Mouse (Mus musculus): ENCODE results near the gene Ybey. TPM values are rescaled to one million over a fixed set of nuclear protein-coding genes. Genes with fewer than 3 reads are reported as not detected.

The Ybey gene
- total RNA-seq, 2 experiments from 2014 or later = 3.9 to 4.6 TPM

DNA sequence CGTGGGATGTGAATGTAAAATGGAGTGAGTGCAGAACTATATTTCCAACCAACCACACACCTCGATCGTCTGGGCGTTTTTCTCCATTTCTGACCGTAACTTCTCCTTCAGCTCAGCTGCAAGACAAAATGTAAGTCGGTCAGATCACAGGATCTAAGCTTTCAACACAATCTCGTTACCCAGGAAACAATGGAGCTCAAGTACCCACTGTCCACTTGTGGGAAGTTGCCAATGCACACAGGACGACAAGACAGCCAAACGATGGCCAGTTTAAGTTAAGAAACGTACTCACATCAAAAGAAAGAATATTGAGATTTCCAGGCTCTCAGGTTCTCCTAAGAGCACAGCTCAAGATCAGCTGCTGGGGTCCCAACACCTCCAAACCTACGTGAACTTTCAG, 35.0 kb downstream of the Ybey start:
- Histone ChIP-seq H3K4me3 (no peak overlapping the region), H3K27ac (no peak overlapping the region)
- DNase-seq (ENCODE audit: low spot score in 2 of 2) = no peak
- no peak for TF ChIP-seq CTCF (conservative IDR thresholded peaks at IDR 0.05)

DNA sequence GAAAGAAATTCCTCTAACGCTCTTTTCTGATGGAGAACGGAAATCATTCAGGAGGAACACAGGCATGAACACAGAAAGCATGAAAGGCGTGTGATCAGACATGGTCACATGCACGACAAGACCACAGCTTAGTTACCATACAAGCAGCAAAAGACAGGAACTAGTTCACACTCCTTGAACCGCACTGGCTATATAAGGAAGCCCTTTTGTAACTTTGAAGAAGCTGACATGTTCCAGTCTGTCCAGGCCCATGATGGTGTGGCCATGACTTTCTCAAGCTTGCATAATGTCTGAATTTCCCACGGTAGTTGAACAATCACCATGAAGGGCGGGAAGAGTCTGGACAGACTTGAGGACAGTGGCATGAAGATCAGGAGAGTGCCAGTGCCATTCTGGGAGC, 43.2 kb downstream of the Ybey start:
- H3K27ac ChIP-seq = no peak overlapping the region
- DNase-seq (ENCODE audit: low spot score in 2 of 2) = no peak
- H3K4me3 ChIP-seq = no peak overlapping the region
- TF ChIP-seq CTCF (conservative IDR thresholded peaks at IDR 0.05) = no peak

DNA sequence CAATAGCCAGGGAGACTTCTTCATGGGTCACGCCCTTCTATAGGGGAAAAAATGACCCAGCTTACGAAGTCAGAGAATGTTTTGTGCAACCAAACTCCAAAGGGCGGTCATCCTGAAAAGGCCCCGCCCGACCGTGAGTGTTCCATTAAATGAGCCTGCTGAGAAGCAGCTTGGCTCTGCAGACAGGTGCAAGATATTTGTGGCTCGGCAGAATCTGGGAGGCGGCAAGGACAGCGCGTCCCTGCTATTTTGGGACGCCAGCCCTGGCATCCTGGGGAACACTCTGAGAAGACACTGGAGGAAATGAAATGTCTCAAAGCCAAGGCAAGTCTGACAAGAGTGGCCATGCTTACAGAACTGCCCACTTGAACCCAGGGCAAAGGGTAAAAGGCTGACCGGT, 52.1 kb downstream of the Ybey start:
- no peak overlapping the region for H3K4me3 ChIP-seq
- peak in 1 of 2 experiments; percentile 41 for DNase-seq (ENCODE audit: low spot score in 2 of 2)
- no peak overlapping the region for H3K27ac ChIP-seq
- no peak for TF ChIP-seq CTCF (conservative IDR thresholded peaks at IDR 0.05)

Other genes starting within 250 kb of the Ybey start
- 10 to 100 TPM; 72.2 to 75.3 TPM for gene Prmt2, start 231.2 kb downstream of the Ybey start, total RNA-seq (2021)
- 100 to 1,000 TPM; 118 to 128 TPM for gene S100b, start 215.3 kb downstream of the Ybey start, total RNA-seq (2021)
- gene Dip2a, start 123.8 kb downstream of the Ybey start, total RNA-seq (2021) = 10 to 100 TPM; 50.9 to 51.0 TPM
- not detected for gene AC141477.1, start 28.7 kb downstream of the Ybey start, total RNA-seq (2021)
- 10 to 100 TPM; 23.1 TPM for gene Pcnt, start 26.3 kb downstream of the Ybey start, total RNA-seq (2021)
- not detected for gene 2610028H24Rik, start 20.0 kb downstream of the Ybey start, total RNA-seq (2021)
- 10 to 100 TPM; 51.2 to 53.7 TPM for gene Mcm3ap, start 187 bp downstream of the Ybey start, total RNA-seq (2021)
- gene Lss, start 62.5 kb upstream of the Ybey start, total RNA-seq (2021) = 10 to 100 TPM; 40.7 to 43.1 TPM
- gene Spatc1l, start 93.2 kb upstream of the Ybey start, total RNA-seq (2021) = not detected
- not detected for gene Ftcd, start 106.5 kb upstream of the Ybey start, total RNA-seq (2021)
- gene Col6a2, start 154.5 kb upstream of the Ybey start, total RNA-seq (2021) = 1 to 10 TPM; 4.7 to 4.8 TPM

All from layer of hippocampus, adult 2 months (tissue).